Mouse (Mus musculus) C2C12 (cell line): ENCODE data around the gene Ephb4.

Experiments
- CEBPB ChIP-seq: IDR thresholded peaks from one replicate; pipeline ENCODE4 v1.6.1; 2011; ENCODE audit warnings: low read depth, mild to moderate bottlenecking, control low read depth, moderate library complexity
- CTCF ChIP-seq: IDR thresholded peaks from one replicate; pipeline ENCODE4 v1.5.1; 2011; ENCODE audit not compliant: control insufficient read depth, insufficient read depth, insufficient read length
- FOSL1 ChIP-seq: IDR thresholded peaks from one replicate; pipeline ENCODE4 v1.8.0; 2011; ENCODE audit warnings: mild to moderate bottlenecking, low read length; ENCODE audit not compliant: poor library complexity, insufficient read depth, severe bottlenecking
- MAX ChIP-seq: IDR thresholded peaks from one replicate; pipeline ENCODE4 v1.6.1; 2011; ENCODE audit warnings: mild to moderate bottlenecking, control low read depth
- MYOD1 ChIP-seq: IDR thresholded peaks from one replicate; pipeline ENCODE4 v1.6.1; 2011; ENCODE audit warnings: low read depth; ENCODE audit not compliant: control insufficient read depth, insufficient read length
- USF1 ChIP-seq: IDR thresholded peaks from one replicate; pipeline ENCODE4 v1.6.1; 2011; ENCODE audit warnings: low read depth, mild to moderate bottlenecking, control low read depth, moderate library complexity

DNA sequence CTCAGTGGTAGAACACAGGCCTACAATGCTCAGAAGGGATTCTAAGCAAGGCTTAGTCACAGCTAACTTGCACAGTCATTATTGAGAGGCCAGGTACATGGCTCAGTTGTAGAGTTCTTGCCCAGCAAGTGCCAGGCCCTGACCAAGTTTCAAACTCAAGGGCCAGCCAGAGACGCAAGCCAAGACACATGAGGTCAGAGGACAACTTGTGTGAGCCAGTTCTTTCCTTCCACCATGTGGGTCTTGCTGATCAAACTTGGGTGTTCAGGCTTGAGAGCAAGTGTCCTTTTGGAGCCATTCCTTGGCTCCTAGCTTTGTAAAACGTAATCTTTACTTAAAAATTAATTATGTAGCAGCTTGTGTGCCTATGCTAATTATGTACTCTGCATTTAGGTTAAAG is 54.2 kb downstream of the Ephb4 start:
- TF ChIP-seq CTCF (no peak), CEBPB (no peak), MAX (no peak), MYOD1 (no peak), USF1 (no peak), FOSL1 (no peak)
